12 mouse cellular contexts compared by ENCODE assay signal in the genomic region with DNA sequence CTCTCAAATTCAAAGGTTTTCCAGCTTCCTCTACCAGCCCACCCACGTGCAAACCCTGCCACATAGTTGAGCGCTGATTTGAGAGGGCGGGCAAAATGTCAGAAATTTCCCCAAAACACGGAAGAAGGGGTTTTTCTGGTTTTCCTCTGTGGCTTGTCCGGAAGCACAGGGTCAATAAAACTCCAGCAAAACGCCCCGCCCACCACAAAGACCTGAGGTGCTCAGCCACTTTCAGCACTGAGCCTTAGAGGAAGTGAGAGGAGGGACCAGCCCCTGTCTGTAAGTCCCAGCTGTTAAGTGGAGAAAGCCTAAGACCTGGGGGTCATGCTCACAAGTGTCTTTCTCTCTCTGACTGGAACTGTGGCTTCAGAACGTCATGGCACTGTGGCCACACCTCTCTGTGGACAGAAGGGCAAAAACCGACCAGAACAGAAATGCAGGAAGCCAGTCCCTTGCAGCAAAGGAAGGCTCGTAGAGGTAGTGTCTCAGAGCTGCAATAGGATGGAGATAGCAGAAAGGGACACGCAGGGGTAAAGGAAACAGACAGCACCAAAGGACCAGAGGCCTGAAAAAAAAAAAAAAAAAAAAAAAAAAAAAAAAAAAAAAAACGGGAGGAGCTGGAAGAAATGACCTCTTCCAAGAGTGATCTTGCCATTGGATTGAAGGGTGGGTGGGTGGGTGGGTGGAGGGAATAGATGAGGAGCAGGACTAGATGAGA. TPM values are rescaled to one million over a fixed set of nuclear protein-coding genes. Genes with fewer than 3 reads are reported as not detected.
DNase-seq lines count a peak whose midpoint lies in the region; ATAC-seq and TF ChIP-seq lines count a peak whose summit lies in the region.
"Had no signal": no experiment of that assay in that cellular context is flagged by ENCODE, and none has a peak within 500 bp of the region (broad histone marks: within the 10 kb centered on the region; RNA-seq: fewer than 3 reads in every experiment).

No protein-coding gene starts in this region.

- no peak for TF ChIP-seq CTCF in lung, adult 2 months (IDR thresholded peaks at IDR 0.05; ENCODE audit: insufficient read depth, low read length)
- no peak for TF ChIP-seq CTCF in forebrain, postnatal 0 days (IDR thresholded peaks at IDR 0.05; ENCODE audit: low read depth)

- no peak overlapping the region for H3K9ac ChIP-seq in forebrain, postnatal 0 days
- H3K9ac ChIP-seq: lung, embryonic 15.5 days had no signal

- H3K27ac ChIP-seq in forebrain, postnatal 0 days (ENCODE audit: low read depth, low read length), result no peak overlapping the region
- H3K27ac ChIP-seq: lung, embryonic 15.5 days had no signal

- no peaks in the 10 kb centered on the region for H3K36me3 ChIP-seq in forebrain, postnatal 0 days (ENCODE audit: insufficient read depth)
- H3K36me3 ChIP-seq: G1E; lung, embryonic 15.5 days had no signal

- ATAC-seq in neutrophil, adult 5-6 weeks (ENCODE audit: extremely low read depth, insufficient number of reproducible peaks, low FRiP score, poor library complexity, severe bottlenecking), result peak; percentile 83
- no peak for ATAC-seq in forebrain, postnatal 0 days

- no peaks in the 10 kb centered on the region for H3K27me3 ChIP-seq in forebrain, postnatal 0 days (ENCODE audit: insufficient read depth, low read length)
- H3K27me3 ChIP-seq: lung, embryonic 15.5 days had no signal

- H3K4me3 ChIP-seq in lung, adult 2 months (replicated peaks; ENCODE audit: extremely low read depth, low read depth, low read length), result no peak overlapping the region
- H3K4me3 ChIP-seq in forebrain, postnatal 0 days (ENCODE audit: low read depth, low read length), result no peak overlapping the region
- H3K4me3 ChIP-seq: erythroblast, embryonic 14.5 days; lung, embryonic 15.5 days had no signal

- no peak overlapping the region for H3K4me2 ChIP-seq in forebrain, postnatal 0 days (ENCODE audit: low read depth)
- H3K4me2 ChIP-seq: lung, embryonic 15.5 days had no signal

- 0 out of 2 replicates have a peak, but pooled peaks cover 3% of the 10 kb centered on the region for H3K9me3 ChIP-seq in forebrain, postnatal 0 days (ENCODE audit: low read length)
- H3K9me3 ChIP-seq: lung, embryonic 15.5 days had no signal

- WGBS in lung, adult 2 months, result 41% methylated on average over 12 of the region's 12 CpGs
- 71% methylated on average over 12 of the region's 12 CpGs for WGBS in forebrain, postnatal 0 days

- peak; percentile 37 to 58 for DNase-seq in lung, adult 18-20 months
- no peak for DNase-seq in lung, adult 2 months
- DNase-seq in liver, result peak; percentile 19
- no peak for DNase-seq in layer of hippocampus, adult 8-10 months (ENCODE audit: low spot score in 2 of 2)
- DNase-seq in gastrocnemius, postnatal 25 days, result no peak
- no peak for DNase-seq in right cerebral cortex, adult 18-20 months
- no peak for DNase-seq in forebrain, postnatal 0 days
- DNase-seq: layer of hippocampus, adult 9-11 months had no signal

- H3K4me1 ChIP-seq in lung, adult 2 months (ENCODE audit: control insufficient read depth, insufficient read depth, low read length), result no peaks in the 10 kb centered on the region
- H3K4me1 ChIP-seq in forebrain, postnatal 0 days (ENCODE audit: insufficient read depth), result no peaks in the 10 kb centered on the region
- H3K4me1 ChIP-seq: lung, embryonic 15.5 days had no signal

- no peak for TF ChIP-seq POLR2A in lung, adult 2 months (IDR thresholded peaks at IDR 0.05; ENCODE audit: borderline replicate concordance, extremely low read depth, low read depth, low read length)

RNA-seq across cellular contexts. Expression of a gene that starts 14.6 kb away (rescaled TPM):
- 0.24 and 0.28 TPM in 2 replicates for polyA plus RNA-seq in lung, adult 2 months (2012; rRNA removed)
- total RNA-seq in neutrophil, adult 5-6 weeks (2017), result 0.58 and 0.86 TPM in 2 replicates
- 1 to 10 TPM in 1 of 4 experiments, under 1 TPM in 3; 0.61 to 1.3 (median 0.74) TPM for total RNA-seq in layer of hippocampus, adult 8-10 months (2022)
- total RNA-seq in gastrocnemius, postnatal 25 days (2021), result under 1 TPM in 1 of 2 experiments, not detected in 1; 0.08 TPM
- total RNA-seq in forebrain, postnatal 0 days (2014; rRNA removed), result 1.1 and 3.3 TPM in 2 replicates
- 0.80 and 1.5 TPM in 2 replicates for polyA plus RNA-seq in forebrain, postnatal 0 days (2015; fragmentation: Nextera tagmentation; extraction: Ambion mirVana)
- polyA plus RNA-seq: erythroblast, embryonic 14.5 days; G1E had no signal

RNA-seq across cellular contexts. Expression of a gene that starts 53.7 kb away (rescaled TPM):
- polyA plus RNA-seq in lung, adult 2 months (2012; rRNA removed), result 32.2 and 39.5 TPM in 2 replicates
- 91.5 and 109 TPM in 2 replicates for total RNA-seq in neutrophil, adult 5-6 weeks (2017)
- 1 to 10 TPM; 2.7 to 6.6 (median 4.6) TPM for total RNA-seq in layer of hippocampus, adult 8-10 months (2022)
- 1 to 10 TPM; 2.2 to 3.7 TPM for total RNA-seq in gastrocnemius, postnatal 25 days (2021)
- 3.7 and 10.7 TPM in 2 replicates for total RNA-seq in forebrain, postnatal 0 days (2014; rRNA removed)
- polyA plus RNA-seq in forebrain, postnatal 0 days (2015; fragmentation: Nextera tagmentation; extraction: Ambion mirVana), result 1.5 and 2.4 TPM in 2 replicates
- total RNA-seq: G1E had no signal
- polyA plus RNA-seq: G1E had no signal

Comparison
In these comparisons a context has a peak if more than half of its experiments do, and no peak if none do; other contexts are left out.
1. DNase-seq: peak in lung, adult 18-20 months (2 of 2) and liver (single experiment); none in lung, adult 2 months (single experiment), layer of hippocampus, adult 8-10 months (0 of 2), gastrocnemius, postnatal 25 days (single experiment), right cerebral cortex, adult 18-20 months (single experiment) and forebrain, postnatal 0 days (single experiment).